Mouse (Mus musculus) CD8-positive naive resting alpha-beta T cell, adult 57 days (primary cell): ENCODE measurements around the gene Dcaf12l1. TPM values are rescaled to one million over a fixed set of nuclear protein-coding genes. Genes with fewer than 3 reads are reported as not detected.

Source experiments
- total RNA-seq: library from RNA; stranded (reverse); gene quantifications from one replicate; pipeline ENCODE4 v1.2.4, GENCODE M21; 2023

Gene Dcaf12l1
- not detected for total RNA-seq

DNA sequence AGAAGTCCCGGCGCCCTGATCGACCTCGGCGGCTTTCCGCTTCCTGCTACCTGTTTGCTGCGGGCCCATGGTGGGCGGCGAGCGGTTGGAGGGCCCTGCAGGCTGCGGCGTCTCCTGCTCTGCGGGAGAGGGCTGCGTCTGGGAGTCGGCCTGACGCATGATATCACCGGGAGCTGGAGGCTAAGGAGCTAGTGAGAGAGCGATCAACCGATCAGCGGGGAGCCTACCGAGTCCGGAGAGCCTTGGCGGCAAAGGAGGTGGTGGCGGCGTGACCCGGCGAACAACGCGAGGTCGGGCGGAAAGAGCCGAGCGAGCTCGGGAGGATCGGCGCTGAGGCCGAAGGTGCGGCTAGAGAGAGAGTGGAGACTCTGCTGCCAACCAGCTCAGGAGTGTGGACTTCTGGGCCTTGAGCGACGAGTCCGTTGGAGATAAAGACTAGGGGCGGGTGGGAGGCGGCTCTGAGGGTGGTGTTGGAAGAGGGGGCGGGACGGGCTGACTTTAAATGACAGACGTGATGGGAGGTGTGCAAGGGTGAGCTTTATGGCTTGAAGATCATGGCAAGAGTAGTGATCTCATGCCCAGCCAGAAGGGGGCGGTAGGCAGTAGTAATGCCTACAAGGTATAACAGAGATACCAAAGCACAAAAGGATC, at the start of gene Dcaf12l1:
Dcaf12l1 (minus strand) TSS at position 437 of the 651 bp plus-strand sequence.

